Mouse (Mus musculus) CD8-positive naive resting alpha-beta T cell, adult 57 days (primary cell): ENCODE results near the gene Olfr414. TPM values are rescaled to one million over a fixed set of nuclear protein-coding genes. Genes with fewer than 3 reads are reported as not detected.

Experiments used
- total RNA-seq: library from RNA; stranded (reverse); gene quantifications from one replicate; pipeline ENCODE4 v1.2.4, GENCODE M21; 2023

Olfr414 gene
- total RNA-seq, result not detected

GRCm38 (mm10) chr1:174423764-174424163, at the start of gene Olfr414:
Olfr414 (plus strand) TSS chr1:174424064.

GRCm38 (mm10) chr1:174390746-174391145, 33.1 kb upstream of the Olfr414 start, which contains the start of gene Olfr248:
Olfr248 (plus strand) TSS chr1:174391046.

GRCm38 (mm10) chr1:174441782-174442181, 17.9 kb downstream of the Olfr414 start, which contains the start of gene Olfr220:
Olfr220 (plus strand) TSS chr1:174442082.

Other genes starting within 250 kb of the Olfr414 start
- gene Olfr419, start 172.0 kb upstream of the Olfr414 start, total RNA-seq, result not detected
- not detected for gene Mptx1, start 93.5 kb upstream of the Olfr414 start, total RNA-seq
- not detected for gene Olfr417, start 58.9 kb upstream of the Olfr414 start, total RNA-seq
- not detected for gene Olfr248, start 33.0 kb upstream of the Olfr414 start, total RNA-seq
- not detected for gene Olfr220, start 18.0 kb downstream of the Olfr414 start, total RNA-seq
- gene Fmn2, start 77.8 kb downstream of the Olfr414 start, total RNA-seq, result not detected